In the genomic region with DNA sequence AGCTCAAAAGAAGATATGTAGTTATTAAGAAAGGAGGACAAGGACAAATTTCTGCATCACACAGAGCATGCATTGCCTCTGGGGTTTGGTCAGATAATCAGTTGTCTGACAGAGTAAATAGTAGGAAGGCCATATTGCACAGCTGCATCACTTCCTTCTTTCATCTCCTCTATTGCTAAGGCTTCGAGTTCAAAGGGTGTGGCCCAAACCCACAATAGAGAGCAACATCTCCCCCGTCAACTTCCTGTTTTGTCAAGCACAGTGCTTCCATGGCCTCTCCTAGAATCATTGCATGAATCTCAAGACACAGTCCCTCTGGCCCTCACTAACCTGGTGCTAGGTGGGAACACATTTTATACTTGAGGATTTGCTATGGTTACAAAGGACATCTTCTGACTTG, we compare ENCODE assay signal across 27 mouse cellular contexts. TPM values are rescaled to one million over a fixed set of nuclear protein-coding genes. Genes with fewer than 3 reads are reported as not detected.
A peak's percentile ranks its signal among the peaks of the same experiment; 100 is the strongest.
DNase-seq lines count a peak whose midpoint lies in the region; ATAC-seq and TF ChIP-seq lines count a peak whose summit lies in the region.
"Had no signal": no experiment of that assay in that cellular context is flagged by ENCODE, and none has a peak within 500 bp of the region (broad histone marks: within the 10 kb centered on the region; RNA-seq: fewer than 3 reads in every experiment).

No protein-coding gene starts in this region.

- TF ChIP-seq RAD21 in MEL (IDR thresholded peaks at IDR 0.05; ENCODE audit: low read depth, low read length), result no peak

- H3K36me3 ChIP-seq in MEL (ENCODE audit: control insufficient read depth in 1 of 2, insufficient read depth in 2 of 2, low read length in 2 of 2), result no peaks in the 10 kb centered on the region
- no peaks in the 10 kb centered on the region for H3K36me3 ChIP-seq in splenic B cell, adult 2 months (ENCODE audit: control insufficient read depth, insufficient read depth, low read length, poor library complexity, severe bottlenecking)
- H3K36me3 ChIP-seq: heart, embryonic 13.5 days; limb, embryonic 10.5 days had no signal

- no peaks in the 10 kb centered on the region; a peak in 1 of 4 replicates for H3K4me1 ChIP-seq in MEL (ENCODE audit: control insufficient read depth in 1 of 2, insufficient read depth in 2 of 2, low read length in 2 of 2)
- H3K4me1 ChIP-seq: heart, embryonic 13.5 days; limb, embryonic 10.5 days had no signal

- TF ChIP-seq POLR2A in MEL (IDR thresholded peaks at IDR 0.05; ENCODE audit: control insufficient read depth in 1 of 2, insufficient read depth in 1 of 2, low read depth in 1 of 2, low read length in 2 of 2, poor library complexity in 1 of 2), result no peak

- peak; percentile 14 to 39; a peak in 3 of 4 replicates for TF ChIP-seq EP300 in MEL (IDR thresholded peaks at IDR 0.05; ENCODE audit: low read depth in 1 of 2, low read length in 2 of 2)

- no peaks in the 10 kb centered on the region for H3K27me3 ChIP-seq in MEL (ENCODE audit: control insufficient read depth in 1 of 2, insufficient read depth in 2 of 2, low read length in 2 of 2)
- H3K27me3 ChIP-seq in splenic B cell, adult 2 months (ENCODE audit: control insufficient read depth, insufficient read depth, low read length, poor library complexity, severe bottlenecking), result no peaks in the 10 kb centered on the region
- H3K27me3 ChIP-seq: heart, embryonic 13.5 days; Patski had no signal

- ATAC-seq in megakaryocyte, adult 5-6 weeks (ENCODE audit: poor library complexity, severe bottlenecking), result peak; percentile 99
- ATAC-seq: forebrain, embryonic 16.5 days; hindbrain, embryonic 16.5 days; intestine, postnatal 0 days; liver, postnatal 0 days; Patski had no signal

- H3K9ac ChIP-seq in MEL (ENCODE audit: control insufficient read depth, low read depth, low read length, poor library complexity, severe bottlenecking), result no peak overlapping the region
- H3K9ac ChIP-seq: heart, embryonic 13.5 days; liver, postnatal 0 days had no signal

- H3K4me3 ChIP-seq in MEL (ENCODE audit: control insufficient read depth in 1 of 2, insufficient read depth in 1 of 2, low read depth in 2 of 2, low read length in 2 of 2), result no peak overlapping the region
- H3K4me3 ChIP-seq: heart, embryonic 13.5 days; limb, embryonic 10.5 days had no signal

- H3K79me2 ChIP-seq in MEL (ENCODE audit: control insufficient read depth, insufficient read depth, low read length, poor library complexity), result no peaks in the 10 kb centered on the region

- TF ChIP-seq CTCF in MEL (IDR thresholded peaks at IDR 0.05 in 2 of 3, conservative IDR thresholded peaks at IDR 0.05 in 1 of 3; ENCODE audit: control insufficient read depth in 1 of 3, insufficient read depth in 1 of 3, low read depth in 2 of 3, low read length in 3 of 3, poor library complexity in 1 of 3, severe bottlenecking in 1 of 3), result no peak

- no peaks in the 10 kb centered on the region for H3K9me3 ChIP-seq in MEL (replicated peaks; ENCODE audit: insufficient read depth, low read length)
- H3K9me3 ChIP-seq: limb, embryonic 10.5 days had no signal

- H3K27ac ChIP-seq in MEL (ENCODE audit: control insufficient read depth, low read depth, low read length), result no peak overlapping the region
- H3K27ac ChIP-seq: heart, embryonic 13.5 days; limb, embryonic 10.5 days had no signal

- DNase-seq in lung, postnatal 36 days, result peak; percentile 24
- DNase-seq in lung, postnatal 4 days, result no peak
- DNase-seq in MEL (ENCODE audit: low read depth, low spot score), result peak; percentile 82
- peak; percentile 27 for DNase-seq in splenic B cell, adult 2 months (ENCODE audit: low read depth, low spot score)
- no peak for DNase-seq in adrenal gland, postnatal 10 days
- no peak for DNase-seq in thymus, postnatal 36 days
- DNase-seq: adrenal gland, postnatal 36 days; cerebellum, adult 11-12 months; cerebellum, postnatal 14 days; gastrocnemius, postnatal 25 days; liver, postnatal 0 days; midbrain, embryonic 14.5 days; right cerebral cortex, postnatal 25 days; thymus, postnatal 4 days had no signal

TF ChIP-seq in MEL, 35 proteins besides CTCF, POLR2A, EP300 and RAD21:
- TF ChIP-seq GATA1 (IDR thresholded peaks at IDR 0.05; ENCODE audit: low read depth, low read length) (0 out of 2 replicates have a peak, but pooled peaks have one; percentile 10), TAL1 (IDR thresholded peaks at IDR 0.05; ENCODE audit: low read length) (no peak), USF1 (IDR thresholded peaks at IDR 0.05; ENCODE audit: low read depth, low read length) (no peak), TCF12 (IDR thresholded peaks at IDR 0.05; ENCODE audit: low read depth, low read length) (0 out of 2 replicates have a peak, but pooled peaks have one; percentile 17), RCOR1 (IDR thresholded peaks at IDR 0.05; ENCODE audit: low read depth, low read length) (no peak), CHD2 (IDR thresholded peaks at IDR 0.05; ENCODE audit: low read length) (no peak), MAX (IDR thresholded peaks at IDR 0.05; ENCODE audit: low read length) (peak; percentile 47; the same call in 1 of the 2 replicates), ELF1 (IDR thresholded peaks at IDR 0.05; ENCODE audit: low read depth, low read length) (peak; percentile 54; the same call in 1 of the 2 replicates)

RNA-seq across cellular contexts. Expression of a gene that starts 12.8 kb away (rescaled TPM):
- total RNA-seq in MEL (2012; rRNA removed), result not detected in 2 replicates
- not detected for polyA plus RNA-seq in MEL (2012; ENCODE audit: insufficient read depth in 1 of 2, insufficient read length in 2 of 2, low read depth in 1 of 2, low replicate concordance in 2 of 2, missing spikeins in 1 of 2)
- total RNA-seq in megakaryocyte, adult 5-6 weeks (2015), result not detected in 2 replicates
- total RNA-seq in megakaryocyte, adult 5-6 weeks (2017), result not detected in 2 replicates
- total RNA-seq in adrenal gland, postnatal 10 days (2021), result not detected
- total RNA-seq: adrenal gland, postnatal 36 days; gastrocnemius, postnatal 25 days; heart, postnatal 25 days; left cerebral cortex, adult 18-20 months; liver, adult 2 months had no signal
- polyA plus RNA-seq: embryonic facial prominence, embryonic 14.5 days; forebrain, embryonic 16.5 days; heart, embryonic 13.5 days; hindbrain, embryonic 16.5 days; intestine, postnatal 0 days; kidney, embryonic 16.5 days; limb, embryonic 10.5 days; liver, adult 2 months; liver, postnatal 0 days; midbrain, embryonic 14.5 days; Patski; testis, adult 2 months had no signal

RNA-seq across cellular contexts. Expression of a gene that starts 31.0 kb away (rescaled TPM):
- not detected in 2 replicates for total RNA-seq in MEL (2012; rRNA removed)
- polyA plus RNA-seq in MEL (2012; ENCODE audit: insufficient read depth in 1 of 2, insufficient read length in 2 of 2, low read depth in 1 of 2, low replicate concordance in 2 of 2, missing spikeins in 1 of 2), result not detected
- not detected in 2 replicates for total RNA-seq in megakaryocyte, adult 5-6 weeks (2015)
- not detected in 2 replicates for total RNA-seq in megakaryocyte, adult 5-6 weeks (2017)
- total RNA-seq in adrenal gland, postnatal 10 days (2021), result not detected
- total RNA-seq: adrenal gland, postnatal 36 days; gastrocnemius, postnatal 25 days; heart, postnatal 25 days; left cerebral cortex, adult 18-20 months; liver, adult 2 months had no signal
- polyA plus RNA-seq: embryonic facial prominence, embryonic 14.5 days; forebrain, embryonic 16.5 days; heart, embryonic 13.5 days; hindbrain, embryonic 16.5 days; intestine, postnatal 0 days; limb, embryonic 10.5 days; liver, adult 2 months; liver, postnatal 0 days; midbrain, embryonic 14.5 days; Patski; testis, adult 2 months had no signal

RNA-seq across cellular contexts. Expression of a gene that starts 44.3 kb away (rescaled TPM):
- not detected in 2 replicates for total RNA-seq in MEL (2012; rRNA removed)
- polyA plus RNA-seq in MEL (2012; ENCODE audit: insufficient read depth in 1 of 2, insufficient read length in 2 of 2, low read depth in 1 of 2, low replicate concordance in 2 of 2, missing spikeins in 1 of 2), result not detected
- total RNA-seq in megakaryocyte, adult 5-6 weeks (2015), result not detected in 2 replicates
- total RNA-seq in megakaryocyte, adult 5-6 weeks (2017), result not detected in 2 replicates
- not detected for total RNA-seq in adrenal gland, postnatal 10 days (2021)
- total RNA-seq: adrenal gland, postnatal 36 days; gastrocnemius, postnatal 25 days; heart, postnatal 25 days; left cerebral cortex, adult 18-20 months; liver, adult 2 months had no signal
- polyA plus RNA-seq: forebrain, embryonic 16.5 days; heart, embryonic 13.5 days; hindbrain, embryonic 16.5 days; intestine, postnatal 0 days; kidney, embryonic 16.5 days; limb, embryonic 10.5 days; liver, adult 2 months; liver, postnatal 0 days; midbrain, embryonic 14.5 days; Patski; testis, adult 2 months had no signal

RNA-seq across cellular contexts. Expression of a gene that starts 44.4 kb away (rescaled TPM):
- total RNA-seq in MEL (2012; rRNA removed), result not detected in 2 replicates
- polyA plus RNA-seq in MEL (2012; ENCODE audit: insufficient read depth in 1 of 2, insufficient read length in 2 of 2, low read depth in 1 of 2, low replicate concordance in 2 of 2, missing spikeins in 1 of 2), result not detected
- total RNA-seq in megakaryocyte, adult 5-6 weeks (2015), result not detected in 2 replicates
- total RNA-seq in megakaryocyte, adult 5-6 weeks (2017), result not detected in 2 replicates
- not detected for total RNA-seq in adrenal gland, postnatal 10 days (2021)
- total RNA-seq: adrenal gland, postnatal 36 days; gastrocnemius, postnatal 25 days; heart, postnatal 25 days; left cerebral cortex, adult 18-20 months; liver, adult 2 months had no signal
- polyA plus RNA-seq: embryonic facial prominence, embryonic 14.5 days; forebrain, embryonic 16.5 days; heart, embryonic 13.5 days; hindbrain, embryonic 16.5 days; intestine, postnatal 0 days; kidney, embryonic 16.5 days; limb, embryonic 10.5 days; liver, adult 2 months; liver, postnatal 0 days; midbrain, embryonic 14.5 days; Patski; testis, adult 2 months had no signal

RNA-seq across cellular contexts. Expression of a gene that starts 52.6 kb away (rescaled TPM):
- not detected in 2 replicates for total RNA-seq in MEL (2012; rRNA removed)
- polyA plus RNA-seq in MEL (2012; ENCODE audit: insufficient read depth in 1 of 2, insufficient read length in 2 of 2, low read depth in 1 of 2, low replicate concordance in 2 of 2, missing spikeins in 1 of 2), result not detected
- not detected in 2 replicates for total RNA-seq in megakaryocyte, adult 5-6 weeks (2015)
- not detected in 2 replicates for total RNA-seq in megakaryocyte, adult 5-6 weeks (2017)
- total RNA-seq in adrenal gland, postnatal 10 days (2021), result not detected
- total RNA-seq: adrenal gland, postnatal 36 days; gastrocnemius, postnatal 25 days; heart, postnatal 25 days; left cerebral cortex, adult 18-20 months; liver, adult 2 months had no signal
- polyA plus RNA-seq: embryonic facial prominence, embryonic 14.5 days; forebrain, embryonic 16.5 days; heart, embryonic 13.5 days; hindbrain, embryonic 16.5 days; intestine, postnatal 0 days; kidney, embryonic 16.5 days; limb, embryonic 10.5 days; liver, adult 2 months; liver, postnatal 0 days; midbrain, embryonic 14.5 days; Patski had no signal

Comparison
In these comparisons a context has a peak if more than half of its experiments do, and no peak if none do; other contexts are left out.
1. DNase-seq: peak in lung, postnatal 36 days (single experiment), MEL (single experiment) and splenic B cell, adult 2 months (single experiment); none in lung, postnatal 4 days (0 of 2), adrenal gland, postnatal 10 days (single experiment) and thymus, postnatal 36 days (0 of 2).